Mouse (Mus musculus): Measurements from ENCODE around the gene Pde1a.

DNA sequence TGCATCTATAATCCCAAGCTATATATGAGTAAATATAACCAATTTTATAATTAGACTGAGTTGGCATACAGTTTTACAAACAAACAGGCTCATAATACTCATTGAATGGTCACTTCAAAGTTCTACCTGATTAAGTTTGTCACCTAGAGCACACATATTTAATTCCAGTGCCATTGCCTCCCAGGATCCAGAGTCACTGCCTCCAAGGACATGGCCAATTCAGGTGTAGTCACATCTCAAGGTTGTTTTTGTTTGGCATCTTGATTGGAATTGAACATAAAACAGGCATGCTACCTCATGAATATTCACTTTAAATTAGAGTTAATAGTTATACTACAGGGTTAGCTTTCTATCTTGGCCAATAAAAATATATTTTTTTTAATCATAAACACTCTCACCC is 157.0 kb downstream of the Pde1a start:
- TF ChIP-seq SRF (IDR thresholded peaks at IDR 0.05; ENCODE audit: control insufficient read depth, insufficient read length, low read depth) (no peak), MYOD1 (IDR thresholded peaks at IDR 0.05; ENCODE audit: control insufficient read depth in 1 of 3, insufficient read length in 2 of 3, low read depth in 2 of 3) (no peak), POLR2A (IDR thresholded peaks at IDR 0.05; ENCODE audit: insufficient read length, low read depth) (no peak), MAX (IDR thresholded peaks at IDR 0.05; ENCODE audit: low read depth) (no peak), USF1 (IDR thresholded peaks at IDR 0.05; ENCODE audit: low read depth) (no peak), TCF12 (IDR thresholded peaks at IDR 0.05; ENCODE audit: insufficient read depth, poor library complexity, severe bottlenecking) (no peak), TCF3 (IDR thresholded peaks at IDR 0.05; ENCODE audit: insufficient read length, low read depth) (no peak), MYOG (IDR thresholded peaks at IDR 0.05; ENCODE audit: control insufficient read depth in 1 of 3, insufficient read depth in 1 of 3, insufficient read length in 2 of 3, low read depth in 2 of 3) (no peak), REST (IDR thresholded peaks at IDR 0.05; ENCODE audit: insufficient read depth, insufficient read length) (no peak)
